Mouse (Mus musculus): ENCODE data around the gene Cd48.
"Not testable (repeated sequence)": the region's sequence is repeated elsewhere in the genome, so short reads cannot be mapped to it uniquely, and the experiment has no call there.

Cd48 gene

DNA sequence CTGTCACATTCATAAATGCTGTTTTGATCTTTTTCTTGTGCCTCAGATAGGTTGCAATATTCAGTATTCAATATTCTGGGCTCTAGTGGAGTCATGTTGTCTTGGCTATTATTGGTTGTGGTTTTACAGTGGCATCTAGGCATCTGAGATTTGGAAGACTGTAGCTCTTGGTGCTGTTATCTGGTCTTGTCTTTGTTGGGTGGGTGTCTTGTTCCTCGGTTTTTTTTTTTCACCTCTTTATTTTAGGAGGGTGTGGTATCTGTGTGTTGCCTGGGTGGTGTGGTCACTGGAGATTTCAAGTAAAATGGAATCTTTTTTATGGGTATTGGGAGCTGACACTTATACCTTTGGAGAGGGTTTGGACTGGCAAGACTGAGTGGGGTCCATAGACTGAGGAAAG is 12.1 kb downstream of the Cd48 start:
- no peak for DNase-seq (ENCODE audit: low spot score in 2 of 2)

DNA sequence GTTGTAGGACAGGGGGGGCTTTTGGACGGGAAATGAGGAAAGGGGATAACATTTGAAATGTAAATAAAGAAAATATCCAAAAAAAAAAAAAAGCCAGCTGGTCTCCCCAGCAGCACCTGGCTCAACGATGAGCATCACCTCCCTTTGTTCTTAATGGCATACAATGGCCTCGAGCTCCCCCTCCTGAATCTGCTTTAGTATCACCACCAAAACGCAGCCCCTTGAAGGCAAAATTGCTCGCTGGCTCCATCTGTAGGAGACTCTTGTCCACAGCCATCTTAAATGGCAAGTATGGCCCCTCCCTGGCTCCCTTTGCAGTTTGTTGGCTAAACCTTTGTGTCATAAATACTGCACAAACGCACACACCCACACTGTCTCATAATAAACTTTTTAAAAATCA is 17.2 kb downstream of the Cd48 start:
- DNase-seq (ENCODE audit: low spot score in 2 of 2), result peak; percentile 42 to 65

DNA sequence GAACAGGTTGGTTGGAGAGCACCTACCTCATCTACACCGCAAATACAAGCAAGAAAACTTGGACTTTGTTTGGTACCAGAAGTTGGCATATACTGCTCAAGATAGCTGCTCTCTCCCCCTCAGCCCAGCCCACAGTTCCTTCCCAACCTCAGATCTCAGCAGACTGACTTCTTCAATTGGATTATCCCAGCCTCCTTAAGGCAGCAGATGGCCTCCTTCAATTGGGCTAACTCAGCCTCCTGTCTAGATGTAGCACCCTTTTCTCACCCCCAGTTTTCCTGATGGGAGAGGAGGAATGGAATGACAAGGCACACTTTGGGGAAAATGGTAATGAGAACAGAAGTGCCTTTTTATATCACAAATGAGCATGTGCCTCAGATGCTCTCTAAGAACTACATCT is 31.9 kb downstream of the Cd48 start:
- DNase-seq (ENCODE audit: low spot score in 2 of 2), result not testable (repeated sequence)

DNA sequence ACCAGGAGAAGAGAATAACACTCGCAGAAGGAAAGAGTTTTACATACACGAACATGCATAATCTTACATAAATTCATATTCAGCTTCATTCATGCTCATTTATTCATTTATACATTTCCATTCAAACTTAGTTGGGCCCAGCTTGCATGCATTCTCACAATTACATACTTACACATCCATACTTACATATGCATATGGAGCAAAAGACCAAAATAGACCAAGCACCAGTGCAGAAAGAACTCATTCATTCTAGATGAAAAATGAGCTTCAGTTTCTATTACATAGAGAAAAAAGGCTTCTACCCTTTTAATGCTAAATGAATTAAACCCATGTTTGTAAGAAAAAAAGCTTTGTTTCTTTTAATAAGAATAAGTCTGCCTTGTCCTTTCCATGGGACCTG is 33.6 kb downstream of the Cd48 start:
- DNase-seq (ENCODE audit: low spot score in 2 of 2), result no peak

DNA sequence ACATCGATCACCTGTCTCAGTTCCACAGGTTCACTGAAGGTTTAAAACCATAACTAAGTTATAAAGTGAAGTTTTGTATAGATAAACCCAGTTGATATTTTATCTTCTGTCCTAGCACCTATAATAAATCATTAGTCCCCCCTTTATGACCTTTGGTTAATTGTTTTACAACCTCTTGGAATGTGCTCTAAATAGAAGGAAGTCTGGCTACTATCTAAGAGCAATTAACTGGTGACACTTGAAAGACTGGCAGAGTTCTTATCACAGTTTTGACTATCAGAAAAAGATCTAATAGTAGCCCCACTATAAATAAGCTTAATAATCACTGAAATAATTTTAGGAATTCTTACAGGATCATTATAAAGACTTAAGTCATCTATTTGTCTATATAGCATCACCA is 34.4 kb downstream of the Cd48 start:
- no peak for DNase-seq (ENCODE audit: low spot score in 2 of 2)

DNA sequence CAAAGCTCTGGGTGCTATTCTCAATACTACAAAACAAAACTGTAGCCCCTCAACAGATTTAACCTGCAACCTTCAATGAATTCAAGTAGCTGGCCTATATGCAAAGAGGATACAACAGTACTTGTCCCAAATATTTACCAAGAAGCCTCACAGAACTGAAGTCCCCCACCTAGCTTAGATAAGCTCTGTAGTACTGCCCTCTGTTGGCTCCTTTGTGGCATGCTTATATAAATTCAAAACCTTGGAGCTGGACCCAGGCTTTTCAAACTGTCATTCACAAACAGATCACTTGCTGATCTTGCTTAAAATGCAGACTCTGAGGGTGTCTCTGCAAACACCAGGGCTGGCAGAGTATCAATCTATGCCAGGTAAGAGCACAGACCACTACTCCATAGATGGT is 49.4 kb downstream of the Cd48 start:
- no peak for DNase-seq (ENCODE audit: low spot score in 2 of 2)

DNA sequence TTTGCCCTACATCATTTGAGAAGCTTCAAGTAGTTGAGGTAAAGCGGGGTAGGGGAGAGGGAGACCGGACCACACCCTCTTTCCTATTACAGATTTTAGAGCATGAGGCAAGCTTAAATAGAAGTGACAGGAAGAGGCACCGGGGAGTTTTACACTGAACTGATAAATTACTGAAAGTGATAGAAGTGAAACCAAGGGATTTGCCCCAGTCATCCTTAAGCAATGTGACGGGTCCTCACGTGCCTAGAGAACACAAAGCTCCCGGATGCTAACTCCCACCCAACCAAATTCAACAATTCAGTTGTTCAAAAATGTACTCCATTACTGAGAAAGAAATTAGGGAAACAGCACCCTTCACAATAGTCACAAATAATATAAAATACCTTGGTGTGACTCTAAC is 53.1 kb downstream of the Cd48 start:
- DNase-seq (ENCODE audit: low spot score in 2 of 2), result no peak

DNA sequence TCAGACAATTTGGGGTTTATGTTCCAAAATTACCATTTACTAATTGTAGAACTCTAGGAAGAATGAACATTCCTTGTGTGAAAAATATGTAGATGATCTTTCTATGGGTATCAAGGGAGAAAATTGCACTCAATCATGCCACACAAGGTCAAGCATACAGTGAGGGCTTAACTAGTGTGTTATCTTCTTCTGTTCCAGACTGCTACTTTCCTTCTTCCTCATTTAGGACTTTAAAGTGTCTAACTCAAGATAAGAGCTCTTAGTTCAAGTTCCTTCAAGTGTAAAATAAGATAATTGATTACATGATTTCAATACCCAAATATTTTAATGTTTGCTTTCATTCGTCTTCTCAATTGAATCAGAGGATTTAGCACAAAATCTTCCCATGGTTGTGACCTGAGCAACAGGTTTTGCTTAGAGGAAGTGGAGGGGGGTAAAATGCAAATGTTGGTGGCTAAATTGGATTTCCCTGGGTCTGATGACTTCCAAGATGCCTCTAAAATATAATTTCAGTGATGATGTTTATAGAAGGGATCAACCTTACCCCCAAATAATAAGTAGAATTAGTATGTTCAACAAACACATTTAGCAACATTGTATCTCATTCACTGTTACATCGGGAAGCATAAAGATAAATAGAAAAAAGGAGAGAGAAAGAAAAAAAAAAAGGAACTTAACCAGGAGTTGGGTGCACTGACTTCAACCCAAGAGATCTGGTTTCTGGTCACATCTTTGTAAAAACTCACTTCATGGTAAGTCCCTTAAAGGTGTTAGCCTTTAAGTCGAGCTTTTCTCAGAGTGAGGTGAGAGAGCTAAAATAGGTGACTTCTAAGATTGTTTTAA is 66.5 kb downstream of the Cd48 start:
- DNase-seq (ENCODE audit: low spot score in 2 of 2), result no peak

Data from spleen, postnatal 14 days (tissue).